Mouse (Mus musculus) cortical plate, adult 2 months (tissue): ENCODE data around the gene Pstpip1. TPM values are rescaled to one million over a fixed set of nuclear protein-coding genes. Genes with fewer than 3 reads are reported as not detected.

Experiments used
- H3K27ac ChIP-seq: fragments of 200-500 bp; 2 replicates; pipeline ENCODE4 v1.5.1; 2012; ENCODE audit warnings: low read length, control low read depth, inconsistent platforms; ENCODE audit not compliant: insufficient read depth
- H3K4me1 ChIP-seq: fragments of 200-500 bp; 2 replicates; pipeline ENCODE4 v1.6.1; 2011; ENCODE audit warnings: low read length; ENCODE audit not compliant: control insufficient read depth, insufficient read depth
- H3K4me3 ChIP-seq: fragments of 200-500 bp; 2 replicates; pipeline ENCODE4 v1.5.1; 2011; ENCODE audit warnings: mild to moderate bottlenecking, low read length, control low read depth; ENCODE audit not compliant: insufficient read depth
- CTCF ChIP-seq: fragments of 200-500 bp; IDR thresholded peaks from 2 replicates; pipeline ENCODE4 v1.5.1; 2011; ENCODE audit warnings: mild to moderate bottlenecking, control low read depth, low read length; ENCODE audit not compliant: insufficient read depth; ENCODE audit errors: extremely low read depth
- POLR2A ChIP-seq: fragments of 200-500 bp; IDR thresholded peaks from 2 replicates; pipeline ENCODE4 v1.6.1; 2011; ENCODE audit warnings: mild to moderate bottlenecking, low read length, control low read depth; ENCODE audit not compliant: insufficient read depth; ENCODE audit errors: extremely low read depth
- polyA plus RNA-seq: library from polyadenylated mRNA; depleted of rRNA; stranded (reverse); fragments of >200 nt; gene quantifications from 2 replicates; pipeline ENCODE4 v1.2.3, GENCODE M21; 2012; rRNA removed

Pstpip1 gene
- polyA plus RNA-seq, 1 experiment = 3.2 TPM

DNA sequence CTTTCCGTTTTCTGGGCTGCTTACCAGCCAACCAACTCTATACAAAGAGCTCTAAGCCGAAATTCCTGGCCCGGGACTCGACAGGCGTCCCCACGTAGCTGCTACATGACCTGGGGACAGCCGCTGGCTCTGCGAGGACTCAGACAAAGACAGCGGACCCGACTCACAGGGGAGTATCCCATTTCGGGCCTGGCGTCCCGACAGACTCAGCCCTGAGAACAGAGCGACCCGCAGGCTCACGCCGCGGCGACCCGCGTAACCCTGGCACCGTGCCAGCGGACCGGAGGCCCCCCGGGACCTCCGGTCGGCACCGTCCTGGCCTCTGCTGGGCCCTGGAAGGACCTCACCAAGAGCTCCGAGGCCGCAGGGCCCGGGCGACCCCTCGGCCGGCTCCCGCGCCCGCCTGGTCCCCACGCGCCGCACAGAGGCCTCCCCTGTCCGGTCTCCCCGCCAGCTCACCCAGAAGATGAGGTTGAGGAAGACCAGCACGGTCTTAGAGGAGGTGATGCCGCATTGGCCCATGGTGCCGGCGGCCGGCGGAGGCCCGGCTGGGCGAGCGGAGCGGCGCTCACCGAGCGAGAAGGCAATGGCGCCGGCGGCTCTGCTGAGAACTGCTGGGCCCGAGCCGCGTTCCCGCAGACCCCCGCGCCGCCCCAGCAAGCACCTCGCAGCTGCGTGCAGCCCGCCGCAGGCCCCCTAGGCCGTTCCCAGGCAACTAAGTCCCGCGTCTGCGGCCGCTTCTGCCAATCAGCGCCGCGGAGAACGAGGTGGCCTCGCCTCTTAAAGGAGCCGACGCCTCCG, 70.8 kb downstream of the Pstpip1 start:
- TF ChIP-seq POLR2A (peak; percentile 66; the same call in 1 of the 2 replicates), CTCF (no peak)

DNA sequence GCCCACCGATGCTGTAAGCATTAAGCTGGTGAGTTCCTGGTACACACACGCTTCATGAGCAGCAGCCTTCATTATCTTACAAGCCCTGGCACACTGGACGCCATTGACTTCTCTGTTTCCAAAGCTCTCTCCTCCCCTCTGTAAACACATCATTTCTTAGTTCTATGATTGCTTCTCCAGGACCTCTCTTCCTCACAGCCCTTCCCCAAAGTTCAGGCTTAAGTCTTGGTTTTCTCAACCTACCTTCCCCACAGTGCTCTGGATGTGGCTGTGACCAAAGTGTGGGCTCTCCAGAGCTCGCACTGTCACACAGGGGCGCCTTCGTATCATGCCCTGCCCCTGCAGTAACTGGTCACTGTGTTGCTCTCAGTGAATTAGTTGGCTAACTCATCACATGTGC, 75.6 kb downstream of the Pstpip1 start, which contains the start of gene Tspan3:
Gene Tspan3, minus strand, starts transcription at position 101 of the 400 bp plus-strand sequence.
- no peak within 1 kb of the TSS for H3K27ac ChIP-seq

More for the DNA sequence above, 70.8 kb downstream of the Pstpip1 start:
- peak overlapping the region; percentile 95 for H3K4me3 ChIP-seq
- H3K27ac ChIP-seq = peak overlapping the region; percentile 95
- H3K4me1 ChIP-seq = peaks cover 9% of the 10 kb centered on the region

DNA sequence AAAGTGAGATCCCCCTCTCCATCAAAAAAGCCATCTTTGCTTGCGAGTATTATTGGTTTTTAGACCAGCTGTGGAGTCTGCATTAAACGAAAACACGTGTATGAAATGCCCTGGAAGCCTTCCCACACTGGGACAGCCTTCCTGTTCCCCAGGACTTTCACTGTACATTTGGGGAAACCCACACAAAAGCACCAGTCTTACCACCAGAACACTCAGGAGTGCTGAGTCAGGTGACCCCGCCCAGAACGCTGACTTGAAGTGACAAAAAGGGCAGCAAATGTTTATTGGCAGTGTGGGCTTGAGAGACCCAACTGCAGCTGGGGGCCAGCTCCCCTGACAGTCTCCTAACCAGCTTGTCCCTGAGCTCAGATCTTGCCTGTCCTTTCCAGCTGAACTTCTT, 76.4 kb downstream of the Pstpip1 start:
- no peak for TF ChIP-seq POLR2A
- TF ChIP-seq CTCF = no peak
- no peak overlapping the region for H3K4me3 ChIP-seq
- H3K4me1 ChIP-seq = 0 out of 2 replicates have a peak, but pooled peaks cover 1% of the 10 kb centered on the region
- no peak overlapping the region for H3K27ac ChIP-seq

More for the DNA sequence above, 75.6 kb downstream of the Pstpip1 start, which contains the start of gene Tspan3:
- Histone ChIP-seq H3K4me1 (0 out of 2 replicates have a peak, but pooled peaks cover 1% of the 10 kb centered on the region), H3K4me3 (no peak within 1 kb of the TSS)
- TF ChIP-seq CTCF (no peak), POLR2A (no peak)

DNA sequence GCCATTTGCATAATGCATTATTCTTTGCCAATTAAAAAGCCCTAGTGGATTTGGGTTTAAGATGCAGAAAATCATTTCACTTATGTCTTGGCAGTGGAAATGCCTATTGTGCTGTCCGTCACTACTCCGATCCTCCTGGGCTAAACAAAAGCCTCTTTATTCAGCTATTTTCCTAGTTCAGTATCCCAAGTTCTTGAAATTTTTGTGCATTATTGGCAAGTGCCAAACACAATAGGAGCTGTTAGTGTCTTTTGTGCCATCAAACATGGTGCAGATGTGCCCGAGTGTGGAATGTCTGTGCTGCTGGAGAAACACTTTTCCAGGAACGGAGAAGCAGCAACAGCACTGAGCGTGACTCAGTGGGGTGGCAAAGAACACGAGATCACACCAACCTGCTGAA, 77.9 kb downstream of the Pstpip1 start:
- TF ChIP-seq POLR2A (no peak), CTCF (no peak)
- no peak overlapping the region for H3K4me3 ChIP-seq
- H3K27ac ChIP-seq = no peak overlapping the region
- H3K4me1 ChIP-seq = 0 out of 2 replicates have a peak, but pooled peaks cover 1% of the 10 kb centered on the region

GRCm38 (mm10) chr9:56175316-56175715, 85.6 kb downstream of the Pstpip1 start:
- no peak for TF ChIP-seq CTCF
- TF ChIP-seq POLR2A = no peak
- Histone ChIP-seq H3K4me3 (no peak overlapping the region), H3K27ac (no peak overlapping the region), H3K4me1 (no peaks in the 10 kb centered on the region)

DNA sequence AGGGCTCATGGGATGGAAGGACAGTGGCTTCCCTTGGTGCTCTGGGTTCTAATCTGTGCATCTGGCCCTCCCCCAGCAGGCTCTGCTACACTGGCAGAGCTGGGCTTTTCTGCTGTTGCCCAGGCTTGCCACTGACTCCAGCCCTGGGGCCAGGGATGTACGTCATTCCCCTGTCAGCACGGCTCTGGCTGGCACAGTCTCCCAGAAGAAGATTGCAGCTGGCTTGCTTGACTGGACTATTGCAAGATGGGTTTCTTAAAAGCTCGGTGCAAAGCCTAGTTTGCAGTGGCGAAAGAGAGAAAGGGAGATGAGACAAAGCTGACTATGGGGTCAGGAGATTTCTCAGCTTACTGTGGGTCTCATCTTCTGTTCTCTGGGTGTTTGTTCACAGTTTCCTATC, 87.6 kb downstream of the Pstpip1 start:
- Histone ChIP-seq H3K27ac (no peak overlapping the region), H3K4me1 (no peaks in the 10 kb centered on the region), H3K4me3 (no peak overlapping the region)
- no peak for TF ChIP-seq POLR2A

Other genes starting within 250 kb of the Pstpip1 start
- 10.1 and 10.8 TPM in 2 replicates for gene Scaper, start 151.8 kb upstream of the Pstpip1 start, polyA plus RNA-seq
- not detected in 2 replicates for gene 4930563M21Rik, start 79.4 kb upstream of the Pstpip1 start, polyA plus RNA-seq
- gene Rcn2, start 48.1 kb upstream of the Pstpip1 start, polyA plus RNA-seq = 151 and 154 TPM in 2 replicates
- gene Tspan3, start 75.5 kb downstream of the Pstpip1 start, polyA plus RNA-seq = 452 and 461 TPM in 2 replicates